Mouse (Mus musculus) mouse embryonic stem cell (cell line): Measurements from ENCODE around the gene Bptf.
"Not testable (repeated sequence)": the region's sequence is repeated elsewhere in the genome, so short reads cannot be mapped to it uniquely, and the experiment has no call there.

ENCODE experiments used
- in situ Hi-C, 2 experiments: fragments of 300-500 bp; cut with MboI; formaldehyde crosslinking; loops; 1 replicate in 1 of 2; 3 replicates in 1 of 2; pipeline ENCODE4 v1.14.3; 2019 to 2020; ENCODE audit warnings: low sequenced_read_pairs in 2 of 2, low pct_unique_long_range_greater_than_20kb in 1 of 2, mixed read lengths in 1 of 2; ENCODE audit not compliant: unreplicated experiment in 1 of 2

The Bptf gene

GRCm38 (mm10) chr11:107129641-107130040 is 2.3 kb downstream of the Bptf start:
- in situ Hi-C loops: no loop called here

- in situ Hi-C loops: not testable (repeated sequence)
Measured at GRCm38 (mm10) chr11:107126716-107127115, 5.2 kb downstream of the Bptf start.

- in situ Hi-C loops: no loop called here
Measured at GRCm38 (mm10) chr11:107125011-107125410, 6.9 kb downstream of the Bptf start.

GRCm38 (mm10) chr11:107124327-107124731 is 7.6 kb downstream of the Bptf start:
- in situ Hi-C loops: no loop called here

GRCm38 (mm10) chr11:107117789-107118188 is 14.1 kb downstream of the Bptf start:
- in situ Hi-C loops: no loop called here

GRCm38 (mm10) chr11:107113881-107114557 is 17.9 kb downstream of the Bptf start:
- in situ Hi-C loops: no loop called here

GRCm38 (mm10) chr11:107113112-107113511 is 18.8 kb downstream of the Bptf start:
- in situ Hi-C loops: no loop called here

GRCm38 (mm10) chr11:107109669-107110068 is 22.3 kb downstream of the Bptf start:
- in situ Hi-C loops: no loop called here

GRCm38 (mm10) chr11:107108892-107109291 is 23.0 kb downstream of the Bptf start:
- in situ Hi-C loops: no loop called here

GRCm38 (mm10) chr11:107107725-107108078 is 24.2 kb downstream of the Bptf start:
- in situ Hi-C loops: no loop called here

GRCm38 (mm10) chr11:107106978-107107724 is 24.8 kb downstream of the Bptf start:
- in situ Hi-C loops: no loop called here

- in situ Hi-C loops: no loop called here
Measured at GRCm38 (mm10) chr11:107106461-107106860, 25.5 kb downstream of the Bptf start.

GRCm38 (mm10) chr11:107105227-107105626 is 26.7 kb downstream of the Bptf start:
- in situ Hi-C loops: no loop called here

- in situ Hi-C loops: no loop called here
Measured at GRCm38 (mm10) chr11:107103736-107104135, 28.2 kb downstream of the Bptf start.

GRCm38 (mm10) chr11:107103224-107103589 is 28.7 kb downstream of the Bptf start:
- in situ Hi-C loops: no loop called here

GRCm38 (mm10) chr11:107102465-107103223 is 29.3 kb downstream of the Bptf start:
- in situ Hi-C loops: no loop called here

GRCm38 (mm10) chr11:107096973-107097372 is 35.0 kb downstream of the Bptf start:
- in situ Hi-C loops: no loop called here

- in situ Hi-C loops: no loop called here
Measured at GRCm38 (mm10) chr11:107093871-107094270, 38.1 kb downstream of the Bptf start.

- in situ Hi-C loops: no loop called here
Measured at GRCm38 (mm10) chr11:107092637-107093036, 39.3 kb downstream of the Bptf start.
